Mouse (Mus musculus): Measurements from ENCODE around the gene Aes. TPM values are rescaled to one million over a fixed set of nuclear protein-coding genes. Genes with fewer than 3 reads are reported as not detected.

Gene Aes
- polyA plus RNA-seq, 1 experiment from 2014 or later, result 519 TPM

- Histone ChIP-seq H3K9ac (0 out of 2 replicates have a peak overlapping the region, but pooled peaks have one; percentile 14), H3K4me2 (no peak overlapping the region), H3K27ac (0 out of 2 replicates have a peak overlapping the region, but pooled peaks have one; percentile 11), H3K9me3 (no peaks in the 10 kb centered on the region), H3K27me3 (no peaks in the 10 kb centered on the region), H3K4me3 (no peak overlapping the region), H3K36me3 (peaks cover 36% of the 10 kb centered on the region), H3K4me1 (peaks cover 58% of the 10 kb centered on the region)
- no peak for ATAC-seq (ENCODE audit: insufficient number of reproducible peaks, low FRiP score, low TSS enrichment, low read depth)
- 75% methylated on average over 6 of the region's 6 CpGs for WGBS
Observed at GRCm38 (mm10) chr10:81562411-81562810, 3.1 kb downstream of the Aes start.

DNA sequence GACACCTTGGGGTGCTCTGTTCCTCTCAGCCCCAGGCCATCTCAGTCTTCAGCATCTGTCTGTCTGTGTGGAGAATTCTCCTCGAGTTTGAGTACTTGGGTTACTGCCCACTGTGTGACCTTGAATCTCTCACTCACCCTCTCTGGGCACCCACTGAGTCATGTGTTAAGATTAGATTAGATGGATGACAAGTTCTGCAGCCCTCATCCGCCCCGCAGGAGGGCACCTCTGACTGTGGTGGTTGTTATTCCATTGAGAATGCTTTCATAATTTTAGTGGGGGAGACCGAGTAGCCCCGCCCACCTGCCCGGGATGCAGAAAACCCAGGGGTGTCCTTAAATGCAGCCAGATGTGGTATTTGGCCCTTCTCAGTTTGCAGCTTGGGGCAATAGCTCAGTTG, 4.2 kb downstream of the Aes start:
- WGBS, result 19% methylated on average over 6 of the region's 6 CpGs
- ATAC-seq (ENCODE audit: insufficient number of reproducible peaks, low FRiP score, low TSS enrichment, low read depth), result no peak
- H3K9me3 ChIP-seq, result no peaks in the 10 kb centered on the region
- H3K4me3 ChIP-seq, result peak overlapping the region; percentile 29
- peaks cover 36% of the 10 kb centered on the region for H3K36me3 ChIP-seq
- H3K9ac ChIP-seq, result no peak overlapping the region
- peaks cover 62% of the 10 kb centered on the region for H3K4me1 ChIP-seq
- no peaks in the 10 kb centered on the region for H3K27me3 ChIP-seq
- peak overlapping the region; percentile 43; the same call in 1 of the 2 replicates for H3K4me2 ChIP-seq
- peak overlapping the region; percentile 47 for H3K27ac ChIP-seq

GRCm38 (mm10) chr10:81564216-81564615, 4.9 kb downstream of the Aes start:
- H3K36me3 ChIP-seq, result peaks cover 36% of the 10 kb centered on the region
- peak; percentile 16; the same call in 1 of the 2 replicates for ATAC-seq (ENCODE audit: insufficient number of reproducible peaks, low FRiP score, low TSS enrichment, low read depth)
- no peak overlapping the region for H3K9ac ChIP-seq
- peak overlapping the region; percentile 43 for H3K4me2 ChIP-seq
- H3K9me3 ChIP-seq, result no peaks in the 10 kb centered on the region
- peaks cover 63% of the 10 kb centered on the region for H3K4me1 ChIP-seq
- H3K27ac ChIP-seq, result peak overlapping the region; percentile 47; the same call in 1 of the 2 replicates
- peak overlapping the region; percentile 29 for H3K4me3 ChIP-seq
- 7% methylated on average over 10 of the region's 10 CpGs for WGBS
- H3K27me3 ChIP-seq, result no peaks in the 10 kb centered on the region

DNA sequence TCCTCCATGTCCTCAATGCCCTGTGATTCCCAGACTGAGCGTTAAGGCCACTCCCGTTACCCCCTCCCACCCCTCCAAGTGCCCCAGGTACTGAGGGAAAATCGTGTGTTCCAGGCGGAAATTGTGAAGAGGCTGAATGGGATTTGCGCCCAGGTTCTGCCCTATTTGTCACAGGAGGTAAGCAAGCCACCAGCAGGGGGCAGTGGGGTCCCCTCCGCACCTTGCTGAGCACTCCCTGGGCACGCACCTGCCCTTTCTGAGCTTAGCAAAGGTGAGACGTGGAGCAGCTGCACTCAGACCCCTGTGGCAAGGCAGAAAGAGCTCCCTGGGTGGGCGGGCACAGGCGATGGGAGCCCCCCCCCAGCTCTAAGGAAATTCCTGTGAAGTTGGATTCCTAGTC, 5.4 kb downstream of the Aes start:
- Histone ChIP-seq H3K9me3 (no peaks in the 10 kb centered on the region), H3K4me3 (no peak overlapping the region), H3K9ac (no peak overlapping the region), H3K4me2 (peak overlapping the region; percentile 43; the same call in 1 of the 2 replicates), H3K27ac (0 out of 2 replicates have a peak overlapping the region, but pooled peaks have one; percentile 47), H3K4me1 (peaks cover 68% of the 10 kb centered on the region), H3K27me3 (no peaks in the 10 kb centered on the region), H3K36me3 (peaks cover 36% of the 10 kb centered on the region)
- ATAC-seq (ENCODE audit: insufficient number of reproducible peaks, low FRiP score, low TSS enrichment, low read depth), result no peak
- WGBS, result 26% methylated on average over 10 of the region's 10 CpGs

- Histone ChIP-seq H3K36me3 (peaks cover 36% of the 10 kb centered on the region), H3K27me3 (no peaks in the 10 kb centered on the region), H3K4me2 (no peak overlapping the region), H3K9ac (no peak overlapping the region), H3K27ac (no peak overlapping the region), H3K4me3 (no peak overlapping the region), H3K9me3 (no peaks in the 10 kb centered on the region), H3K4me1 (peaks cover 73% of the 10 kb centered on the region)
- no peak for ATAC-seq (ENCODE audit: insufficient number of reproducible peaks, low FRiP score, low TSS enrichment, low read depth)
- 44% methylated on average over 20 of the region's 20 CpGs for WGBS
Observed at GRCm38 (mm10) chr10:81565257-81566228, 6.3 kb downstream of the Aes start.

DNA sequence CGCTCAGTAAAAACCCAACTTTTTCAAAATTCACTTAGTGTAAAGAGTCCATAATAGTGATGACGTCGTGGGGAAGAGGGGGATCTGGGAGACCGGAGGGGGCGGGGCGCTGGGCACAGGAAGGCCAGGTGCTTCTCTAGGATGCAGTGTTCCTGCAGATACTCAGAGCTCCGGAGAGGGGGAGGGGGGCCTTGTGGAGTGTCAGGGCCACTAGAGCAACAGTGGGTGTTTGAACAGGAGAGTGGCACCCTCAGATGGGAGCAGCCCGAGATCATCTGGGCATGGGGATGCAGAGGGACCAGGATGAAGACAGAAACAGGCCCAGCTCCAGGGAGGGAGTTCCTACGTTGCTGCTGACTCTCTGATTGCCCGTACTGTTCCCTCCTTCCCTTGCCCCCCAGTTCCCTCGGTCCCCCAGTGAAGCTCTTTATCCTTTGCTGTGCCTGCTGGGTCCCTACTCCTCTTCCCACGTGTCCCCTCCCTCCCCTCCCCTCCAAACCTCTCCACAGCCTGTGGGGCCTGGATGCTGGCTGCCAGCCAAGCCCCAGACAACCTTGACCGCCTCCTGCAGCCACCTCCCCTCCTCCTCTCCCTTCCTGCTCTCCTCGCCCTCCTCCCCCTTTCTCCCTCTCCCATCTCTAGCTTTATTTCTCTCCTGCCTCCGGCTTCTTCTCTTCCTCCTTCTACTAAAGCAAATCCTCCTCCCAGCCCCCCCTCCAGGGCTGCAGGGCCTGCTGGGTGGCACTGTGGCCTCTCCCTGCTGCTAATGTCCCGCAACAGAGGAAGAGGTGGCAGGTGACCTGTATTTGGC, 9.3 kb downstream of the Aes start:
- H3K4me2 ChIP-seq, result no peak overlapping the region
- ATAC-seq (ENCODE audit: insufficient number of reproducible peaks, low FRiP score, low TSS enrichment, low read depth), result no peak
- peak overlapping the region; percentile 93 for H3K27ac ChIP-seq
- no peak overlapping the region for H3K4me3 ChIP-seq
- 12% methylated on average over 15 of the region's 16 CpGs for WGBS
- H3K9me3 ChIP-seq, result no peaks in the 10 kb centered on the region
- H3K4me1 ChIP-seq, result peaks cover 69% of the 10 kb centered on the region
- 0 out of 2 replicates have a peak, but pooled peaks cover 12% of the 10 kb centered on the region for H3K27me3 ChIP-seq
- peaks cover 28% of the 10 kb centered on the region for H3K36me3 ChIP-seq
- H3K9ac ChIP-seq, result no peak overlapping the region

GRCm38 (mm10) chr10:81569507-81570237, 10.4 kb downstream of the Aes start:
- Histone ChIP-seq H3K9me3 (no peaks in the 10 kb centered on the region), H3K4me3 (no peak overlapping the region), H3K27ac (peak overlapping the region; percentile 93), H3K27me3 (peaks cover 12% of the 10 kb centered on the region; the same call in 1 of the 2 replicates), H3K36me3 (peaks cover 25% of the 10 kb centered on the region), H3K4me1 (peaks cover 68% of the 10 kb centered on the region), H3K4me2 (no peak overlapping the region), H3K9ac (no peak overlapping the region)
- WGBS, result 53% methylated on average over 9 of the region's 9 CpGs
- no peak for ATAC-seq (ENCODE audit: insufficient number of reproducible peaks, low FRiP score, low TSS enrichment, low read depth)

- Histone ChIP-seq H3K4me3 (peak overlapping the region; percentile 44), H3K4me2 (peak overlapping the region; percentile 78), H3K9me3 (no peaks in the 10 kb centered on the region), H3K36me3 (peaks cover 18% of the 10 kb centered on the region), H3K27ac (peak overlapping the region; percentile 93), H3K9ac (no peak overlapping the region; the same call in 1 of the 2 replicates), H3K4me1 (peaks cover 66% of the 10 kb centered on the region), H3K27me3 (peaks cover 12% of the 10 kb centered on the region; the same call in 1 of the 2 replicates)
- WGBS, result 7% methylated on average over 9 of the region's 11 CpGs
- ATAC-seq (ENCODE audit: insufficient number of reproducible peaks, low FRiP score, low TSS enrichment, low read depth), result peak; percentile 7; the same call in 1 of the 2 replicates
Observed at GRCm38 (mm10) chr10:81570238-81570800, 11.0 kb downstream of the Aes start.

DNA sequence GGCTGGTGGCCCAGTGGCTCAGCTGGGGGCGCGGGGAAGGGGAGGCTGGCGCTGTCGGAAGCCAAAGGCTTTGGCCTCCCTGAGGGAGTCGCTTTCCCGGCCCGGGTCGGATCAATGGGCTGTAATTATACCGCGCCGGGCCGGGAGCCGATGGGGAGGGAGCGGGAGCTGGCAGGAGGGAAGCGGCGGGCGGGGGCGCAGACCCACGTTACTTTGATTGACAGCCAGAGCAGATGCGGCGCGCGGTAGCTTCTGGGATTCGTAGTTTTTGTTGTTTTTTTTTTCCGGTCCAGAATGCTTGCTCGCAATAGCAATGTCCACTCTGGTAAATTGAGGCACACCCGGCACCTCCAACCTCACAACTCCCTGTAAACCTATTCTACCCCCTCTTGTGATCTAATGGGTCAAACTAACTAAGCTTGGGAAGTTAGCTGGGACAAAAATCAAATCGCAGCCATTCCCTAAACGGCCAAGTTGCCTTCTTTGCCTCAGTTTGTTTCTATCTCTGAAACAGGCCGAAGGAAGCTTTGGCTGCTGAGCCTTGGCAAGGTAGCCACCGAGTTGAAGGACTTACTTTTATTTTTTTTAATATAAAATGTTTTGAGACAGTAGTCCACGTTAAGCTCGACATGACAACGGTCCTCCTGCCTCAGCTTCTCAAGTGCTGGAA, 11.7 kb downstream of the Aes start:
- no peaks in the 10 kb centered on the region for H3K9me3 ChIP-seq
- under 1% methylated on average over 34 of the region's 34 CpGs for WGBS
- H3K9ac ChIP-seq, result peak overlapping the region; percentile 5; the same call in 1 of the 2 replicates
- H3K4me2 ChIP-seq, result peak overlapping the region; percentile 78
- peak overlapping the region; percentile 44 for H3K4me3 ChIP-seq
- peaks cover 12% of the 10 kb centered on the region; the same call in 1 of the 2 replicates for H3K27me3 ChIP-seq
- H3K27ac ChIP-seq, result peak overlapping the region; percentile 93
- peak; percentile 48 for ATAC-seq (ENCODE audit: insufficient number of reproducible peaks, low FRiP score, low TSS enrichment, low read depth)
- peaks cover 67% of the 10 kb centered on the region for H3K4me1 ChIP-seq
- H3K36me3 ChIP-seq, result peaks cover 12% of the 10 kb centered on the region

DNA sequence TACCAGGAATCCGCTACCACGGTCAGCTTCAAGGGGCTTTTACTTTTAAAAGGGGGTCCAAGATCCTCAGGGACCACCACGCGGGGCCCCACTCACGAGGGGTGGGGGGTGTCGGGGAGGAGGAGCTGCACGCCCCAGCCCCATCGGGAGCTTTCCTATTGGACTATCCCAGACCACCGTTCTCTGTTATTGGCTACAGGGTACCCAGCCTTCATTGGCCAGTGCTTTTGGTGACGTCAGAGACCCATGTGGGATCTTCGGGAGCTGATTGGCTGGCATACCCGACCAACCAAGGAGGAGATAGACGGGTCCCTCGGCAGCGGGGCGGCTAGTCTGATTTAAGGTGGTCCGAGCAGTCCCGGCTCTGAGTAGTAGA, 12.2 kb downstream of the Aes start:
- Histone ChIP-seq H3K4me1 (peaks cover 70% of the 10 kb centered on the region), H3K27ac (peak overlapping the region; percentile 93), H3K9ac (0 out of 2 replicates have a peak overlapping the region, but pooled peaks have one; percentile 5), H3K27me3 (peaks cover 12% of the 10 kb centered on the region; the same call in 1 of the 2 replicates), H3K4me2 (peak overlapping the region; percentile 78), H3K9me3 (no peaks in the 10 kb centered on the region), H3K36me3 (0 out of 2 replicates have a peak, but pooled peaks cover 7% of the 10 kb centered on the region), H3K4me3 (peak overlapping the region; percentile 44)
- under 1% methylated on average over 18 of the region's 18 CpGs for WGBS
- ATAC-seq (ENCODE audit: insufficient number of reproducible peaks, low FRiP score, low TSS enrichment, low read depth), result peak; percentile 93
